Mouse (Mus musculus) lung, postnatal 0 days (tissue): ENCODE results near the gene Pdpn.

ENCODE experiments used
- CTCF ChIP-seq: IDR thresholded peaks from 2 replicates; pipeline ENCODE4 v1.5.1; 2016; ENCODE audit warnings: antibody characterized with exemption, mild to moderate bottlenecking
- EP300 ChIP-seq: IDR thresholded peaks from 2 replicates; pipeline ENCODE4 v1.6.1; 2016; ENCODE audit warnings: antibody characterized with exemption, mild to moderate bottlenecking, control low read depth

DNA sequence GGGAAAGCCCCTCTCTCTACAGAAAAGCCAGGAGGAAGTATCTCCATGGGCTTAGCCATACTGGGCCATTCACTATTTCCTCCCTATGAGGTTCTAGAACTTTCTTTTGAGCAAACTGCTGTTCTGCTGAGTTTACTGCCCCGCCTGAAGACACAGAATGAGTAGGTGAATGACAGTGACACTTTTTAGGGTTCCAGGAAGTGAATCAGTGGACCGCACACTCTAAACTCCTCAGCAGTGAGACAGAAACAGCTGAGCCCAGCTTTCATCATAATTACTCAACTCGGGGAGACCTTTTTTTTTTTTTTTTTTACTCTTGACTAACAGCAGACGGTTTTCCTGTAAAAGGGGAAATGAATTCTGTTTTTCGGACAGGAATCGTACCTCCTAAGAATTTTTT, 10.9 kb downstream of the Pdpn start:
- TF ChIP-seq CTCF: no peak
- no peak for TF ChIP-seq EP300
